Mouse (Mus musculus): Measurements from ENCODE around the gene Acot5.

- TF ChIP-seq POLR2A (IDR thresholded peaks at IDR 0.05; ENCODE audit: insufficient read depth, low read depth, low read length) (no peak), CTCF (IDR thresholded peaks at IDR 0.05; ENCODE audit: insufficient read depth, low read depth, low read length) (no peak)
Measured at GRCm38 (mm10) chr12:84071696-84072095, 2.6 kb downstream of the Acot5 start.
